Mouse (Mus musculus): ENCODE measurements around the gene Polr1b.

The Polr1b gene

DNA sequence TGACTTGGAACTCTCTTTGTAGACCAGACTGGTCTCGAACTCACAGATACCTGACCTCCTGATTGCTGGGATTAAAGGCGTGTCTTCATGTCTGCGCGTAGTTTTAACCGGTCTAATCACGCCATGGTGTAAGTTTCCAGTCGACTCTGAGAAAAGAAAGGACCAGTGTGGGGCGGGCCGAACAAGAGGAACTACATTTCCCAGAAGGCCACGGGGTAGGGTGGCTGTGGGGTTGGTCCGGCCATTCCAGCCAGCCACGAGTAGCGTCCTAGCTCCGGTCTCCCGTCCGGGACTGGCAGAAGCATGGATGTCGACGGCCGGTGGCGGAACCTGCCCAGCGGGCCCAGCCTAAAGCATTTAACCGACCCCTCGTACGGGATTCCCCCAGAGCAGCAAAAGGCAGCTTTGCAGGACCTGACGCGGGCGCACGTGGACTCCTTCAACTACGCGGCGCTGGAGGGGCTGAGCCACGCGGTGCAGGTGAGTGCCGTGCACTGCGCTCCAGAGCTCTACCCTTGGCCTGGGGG is at the start of gene Polr1b:
Gene Polr1b (plus strand): TSS at position 212 of the 527 bp plus-strand sequence.
- DNase-seq, result peak; percentile 82

- DNase-seq, result no peak
Observed at GRCm38 (mm10) chr2:129052451-129052983, 48.3 kb upstream of the Polr1b start.

- no peak for DNase-seq
Observed at GRCm38 (mm10) chr2:129055741-129056140, 45.1 kb upstream of the Polr1b start.

DNA sequence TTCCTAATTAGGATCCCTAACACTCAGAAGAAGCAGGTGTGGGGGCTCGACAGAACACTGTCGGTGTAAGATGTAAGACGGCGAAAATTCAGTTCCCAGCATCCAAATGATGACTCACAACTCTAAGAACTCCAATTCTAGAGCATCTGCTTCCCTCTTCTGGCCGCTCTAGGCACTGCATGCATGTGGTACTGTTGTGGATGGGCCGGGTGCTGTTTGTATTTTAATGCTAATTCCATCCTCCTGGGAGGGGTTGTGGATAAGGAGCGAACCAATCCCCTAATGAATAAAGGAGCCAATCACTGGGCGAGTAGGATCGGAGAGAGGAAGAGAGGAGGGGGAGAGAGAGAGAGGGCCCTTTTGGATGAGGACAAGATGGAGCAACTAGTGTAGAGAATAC is 44.2 kb upstream of the Polr1b start:
- no peak for DNase-seq

- no peak for DNase-seq
Observed at GRCm38 (mm10) chr2:129057256-129057655, 43.5 kb upstream of the Polr1b start.

- no peak for DNase-seq
Observed at GRCm38 (mm10) chr2:129057920-129058361, 42.9 kb upstream of the Polr1b start.

GRCm38 (mm10) chr2:129061456-129062059 is 39.2 kb upstream of the Polr1b start:
- DNase-seq, result no peak

DNA sequence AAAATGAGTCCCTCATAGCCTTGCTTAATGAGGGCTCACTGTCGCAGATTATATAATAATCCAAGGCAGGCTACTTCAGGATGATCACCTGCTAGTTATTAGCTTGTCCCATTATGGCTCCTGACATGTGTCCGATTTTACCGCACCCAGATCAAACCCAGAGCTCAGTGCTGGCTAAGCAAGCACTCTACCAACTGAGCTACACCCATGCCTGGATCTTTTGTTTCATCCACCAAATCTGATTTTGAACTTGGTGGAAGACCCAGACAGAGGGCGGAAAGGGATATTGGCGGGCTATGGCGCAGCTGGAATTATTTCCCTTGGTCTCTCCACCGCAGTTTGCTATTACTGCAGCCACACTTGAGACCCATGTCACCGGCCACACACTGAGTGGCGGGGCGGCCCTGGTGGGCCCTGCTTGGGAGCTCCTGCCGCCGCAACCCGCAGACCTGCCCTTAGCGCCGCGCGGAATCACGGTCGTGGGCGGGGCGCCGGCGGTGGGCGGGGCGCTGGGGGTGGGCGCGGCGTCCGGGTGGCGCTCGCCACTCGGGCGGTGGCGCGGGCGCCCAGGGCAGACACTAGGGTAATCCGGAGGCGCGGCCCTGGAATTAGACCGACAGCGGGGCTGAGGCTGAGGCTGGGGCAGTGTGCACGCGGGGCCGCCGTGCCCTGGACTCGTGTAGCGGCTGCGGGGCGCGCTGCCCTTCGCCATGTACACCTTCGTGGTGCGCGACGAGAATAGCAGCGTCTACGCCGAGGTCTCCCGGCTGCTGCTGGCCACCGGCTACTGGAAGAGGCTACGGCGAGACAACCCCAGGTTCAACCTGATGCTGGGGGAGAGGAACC is 35.1 kb upstream of the Polr1b start, which contains the start of gene Ttl:
Gene Ttl (plus strand): TSS at position 506 of the 846 bp plus-strand sequence.
- DNase-seq, result peak; percentile 80

- peak; percentile 47 for DNase-seq
Observed at GRCm38 (mm10) chr2:129066326-129066725, 34.5 kb upstream of the Polr1b start.

- no peak for DNase-seq
Observed at GRCm38 (mm10) chr2:129070296-129070695, 30.5 kb upstream of the Polr1b start.

GRCm38 (mm10) chr2:129078313-129078712 is 22.5 kb upstream of the Polr1b start:
- DNase-seq, result peak; percentile 27

GRCm38 (mm10) chr2:129079194-129079593 is 21.6 kb upstream of the Polr1b start:
- DNase-seq, result no peak

DNA sequence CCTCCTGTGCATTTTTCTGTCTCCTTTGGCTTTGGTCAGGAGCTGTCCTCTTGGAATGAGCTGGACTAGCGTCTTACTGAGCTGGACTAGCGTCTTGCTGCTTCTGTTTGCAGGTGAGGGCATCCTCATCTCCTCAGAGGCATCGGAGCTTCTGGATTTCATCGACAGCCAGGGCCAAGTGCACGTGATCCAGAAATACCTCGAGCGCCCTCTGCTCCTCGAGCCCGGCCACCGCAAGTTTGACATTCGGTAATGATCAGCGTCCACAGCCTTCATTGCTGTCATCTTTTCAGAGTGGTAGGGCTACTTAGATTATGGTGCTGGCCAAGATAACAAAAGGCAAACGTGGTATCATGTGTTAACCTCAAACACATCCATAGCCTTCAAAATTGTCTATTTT is 19.7 kb upstream of the Polr1b start:
- DNase-seq, result no peak

- DNase-seq, result no peak
Observed at GRCm38 (mm10) chr2:129083514-129083913, 17.3 kb upstream of the Polr1b start.

- DNase-seq, result peak; percentile 27
Observed at GRCm38 (mm10) chr2:129084959-129085358, 15.8 kb upstream of the Polr1b start.

- no peak for DNase-seq
Observed at GRCm38 (mm10) chr2:129087520-129087919, 13.3 kb upstream of the Polr1b start.

DNA sequence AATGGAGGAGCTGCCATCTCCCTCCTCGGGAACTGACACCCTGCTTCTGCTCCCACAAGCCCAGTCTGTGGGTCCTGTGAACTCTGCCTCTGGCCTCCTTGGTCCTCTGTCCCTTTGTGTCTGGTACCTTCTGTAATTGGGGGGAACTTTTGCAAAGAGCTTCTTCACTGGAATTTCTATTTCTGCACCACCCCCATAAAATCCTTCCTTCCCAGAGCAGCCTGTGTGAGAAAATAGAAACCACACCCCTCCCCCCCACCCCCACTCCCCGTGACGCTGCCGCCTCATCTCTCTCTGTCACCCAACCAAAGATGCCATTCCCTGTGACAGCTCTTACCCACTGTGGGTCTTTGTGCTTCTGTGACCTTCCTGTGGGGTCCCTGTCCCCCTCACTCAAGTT is 10.4 kb upstream of the Polr1b start:
- DNase-seq, result no peak

GRCm38 (mm10) chr2:129092810-129093209 is 8.0 kb upstream of the Polr1b start:
- no peak for DNase-seq

DNA sequence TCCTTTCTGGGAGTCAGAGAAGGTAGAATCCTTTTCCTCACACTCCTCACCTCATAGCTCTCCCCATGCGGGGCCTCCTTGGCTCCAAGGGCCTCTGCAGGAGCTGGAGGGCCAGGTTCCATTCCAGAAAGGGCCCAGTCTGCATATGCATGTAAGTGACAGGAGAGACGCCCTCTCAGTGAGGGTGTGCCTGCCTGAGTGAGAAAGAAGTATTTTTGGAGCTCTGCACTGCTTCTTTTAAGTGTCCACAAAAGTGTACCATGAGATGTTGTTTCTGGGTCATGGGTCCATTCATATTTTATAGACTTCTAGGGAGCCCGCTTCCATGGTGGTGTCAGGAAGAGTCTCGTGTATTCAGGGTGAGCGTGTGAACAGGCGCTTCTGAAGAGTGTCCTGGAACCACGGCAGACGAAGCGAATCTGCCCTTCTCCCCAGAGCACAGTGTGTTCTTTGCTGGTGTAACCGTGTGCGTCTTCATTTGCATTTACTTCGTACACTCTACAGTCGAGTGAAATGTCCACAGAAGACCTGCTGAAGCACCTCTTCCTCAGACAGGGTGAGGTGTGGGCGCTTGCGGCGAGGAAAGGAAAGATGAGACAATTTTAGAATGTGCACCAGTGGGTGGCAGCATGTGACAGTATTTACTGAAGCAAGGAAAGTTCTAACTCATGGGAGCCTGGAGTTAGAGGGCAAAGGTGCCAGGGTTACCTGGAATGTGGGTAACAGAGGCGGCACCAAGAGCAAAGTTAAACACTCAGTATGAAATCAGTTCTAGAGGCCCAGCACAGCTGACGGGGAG is 6.7 kb upstream of the Polr1b start:
- no peak for DNase-seq

- DNase-seq, result no peak
Observed at GRCm38 (mm10) chr2:129112924-129113323, 12.1 kb downstream of the Polr1b start.

DNA sequence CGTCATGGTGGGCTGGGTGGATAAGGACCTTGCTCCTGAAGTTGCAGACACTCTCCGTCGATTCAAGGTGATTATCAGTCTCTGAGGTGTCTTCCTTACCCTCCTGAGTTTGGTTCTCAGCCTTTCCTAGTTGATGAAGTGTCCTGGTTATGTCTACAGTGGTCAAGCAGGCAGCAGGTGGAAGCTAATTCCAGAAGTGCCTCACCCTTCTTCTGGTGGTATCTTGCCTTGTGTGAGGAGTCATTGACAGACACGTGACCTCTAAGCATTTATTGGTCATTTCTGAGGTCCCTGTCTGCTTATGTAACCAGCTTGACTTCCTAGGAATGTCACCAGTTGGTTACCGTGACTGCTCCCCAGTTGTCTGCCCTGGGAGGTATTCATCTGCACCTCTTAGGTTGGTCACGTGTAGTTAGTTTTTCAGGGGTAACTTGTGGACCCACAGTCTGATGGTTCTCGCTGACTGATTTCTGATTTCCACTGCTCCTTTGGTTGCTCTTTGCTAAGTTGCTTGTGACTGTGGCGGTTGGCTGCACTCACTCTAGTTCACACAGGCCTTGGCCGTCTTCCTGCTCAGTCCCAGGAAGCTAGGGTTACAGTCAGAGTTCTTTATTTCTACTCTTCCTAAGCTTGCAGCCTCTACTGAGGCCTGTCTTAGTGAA is 15.0 kb downstream of the Polr1b start:
- DNase-seq, result no peak

DNA sequence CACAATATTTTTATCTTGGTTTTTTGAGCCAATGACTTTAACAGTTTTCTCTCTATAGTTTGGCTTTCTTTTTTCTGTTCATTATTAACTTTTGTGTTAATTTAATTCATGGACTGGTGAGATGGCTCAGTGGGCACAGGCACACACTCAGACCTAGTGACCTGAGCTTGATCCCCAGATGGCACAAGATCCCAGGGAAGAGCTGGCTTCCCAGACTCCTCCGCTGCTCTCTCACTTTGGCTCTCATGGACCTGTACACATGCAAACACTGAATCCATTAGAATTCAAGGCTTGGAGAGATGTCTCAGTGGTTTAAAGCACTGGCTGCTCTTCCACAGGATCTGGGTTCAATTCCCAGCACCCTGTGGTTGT is 15.6 kb downstream of the Polr1b start:
- no peak for DNase-seq

Data from right cerebral cortex, postnatal 4 days (tissue).